Mouse (Mus musculus) limb, embryonic 11.5 days (tissue): Measurements from ENCODE around the gene Akap2. TPM values are rescaled to one million over a fixed set of nuclear protein-coding genes. Genes with fewer than 3 reads are reported as not detected.

ENCODE experiments used
- ATAC-seq: fragments of 200-750 bp; cut with Nextera tagmentation; 2 replicates; pipeline ENCODE4 v1.8.0; 2017; ENCODE audit warnings: low read depth; ENCODE audit not compliant: insufficient number of reproducible peaks, low FRiP score, low TSS enrichment
- DNase-seq: peaks from one replicate; pipeline ENCODE4 v3.0.0-alpha.2; 2015; ENCODE audit warnings: low spot score
- H3K27ac ChIP-seq: fragments of 300-500 bp; sonication (generic); replicated peaks from 2 replicates; pipeline ENCODE4 v1.5.1; 2014; ENCODE audit warnings: low read depth, mild to moderate bottlenecking, low read length
- H3K27me3 ChIP-seq: fragments of 300-500 bp; sonication (generic); 2 replicates; pipeline ENCODE4 v1.6.1; 2014; ENCODE audit warnings: mild to moderate bottlenecking, low read length, mixed read lengths; ENCODE audit not compliant: control insufficient read depth, insufficient read depth
- H3K36me3 ChIP-seq: fragments of 300-500 bp; sonication (generic); 2 replicates; pipeline ENCODE4 v1.6.1; 2014; ENCODE audit warnings: mild to moderate bottlenecking, low read length, moderate library complexity, mixed read lengths; ENCODE audit not compliant: control insufficient read depth, insufficient read depth
- H3K4me1 ChIP-seq: fragments of 300-500 bp; sonication (generic); 2 replicates; pipeline ENCODE4 v1.6.1; 2014; ENCODE audit warnings: low read length, mixed read lengths; ENCODE audit not compliant: control insufficient read depth, insufficient read depth
- H3K4me2 ChIP-seq: fragments of 300-500 bp; sonication (generic); 2 replicates; pipeline ENCODE4 v1.6.1; 2014; ENCODE audit warnings: low read depth, mild to moderate bottlenecking, moderate library complexity; ENCODE audit not compliant: severe bottlenecking
- H3K4me3 ChIP-seq: fragments of 300-500 bp; sonication (generic); 2 replicates; pipeline ENCODE4 v1.5.1; 2014; ENCODE audit warnings: low read depth, low read length
- H3K9ac ChIP-seq: fragments of 300-500 bp; sonication (generic); 2 replicates; pipeline ENCODE4 v1.6.1; 2014; ENCODE audit warnings: mild to moderate bottlenecking, low read length
- H3K9me3 ChIP-seq: fragments of 300-500 bp; sonication (generic); 2 replicates; pipeline ENCODE4 v1.6.1; 2016; ENCODE audit warnings: low read length; ENCODE audit not compliant: control insufficient read depth
- WGBS: fragments of 180-500 bp; shearing (Covaris S2); extraction: QIAGEN DNeasy Blood & Tissue Kit; methylation state at CpG from one replicate; pipeline ENCODE4 v1.1.7; 2014; 5-methylcytosine and 5-hydroxymethylcytosine counted together
- polyA plus RNA-seq: library from polyadenylated mRNA; unstranded; fragments of >200 nt; fragmentation: Nextera tagmentation; extraction: Ambion mirVana; gene quantifications from 2 replicates; pipeline ENCODE4 v1.2.1, GENCODE M21; 2014

Gene Akap2
- polyA plus RNA-seq, 1 experiment from 2014 or later, result 32.8 TPM

GRCm38 (mm10) chr4:57798286-57799018 lies 81.0 kb downstream of the Akap2 start:
- DNase-seq (no peak), ATAC-seq (no peak)
- no peak overlapping the region for H3K9ac ChIP-seq
- no peak overlapping the region for H3K4me2 ChIP-seq
- H3K36me3 ChIP-seq, result no peaks in the 10 kb centered on the region; the same call in 1 of the 2 replicates
- 60% methylated on average over 10 of the region's 10 CpGs for WGBS
- peaks cover 6% of the 10 kb centered on the region; the same call in 1 of the 2 replicates for H3K4me1 ChIP-seq
- no peaks in the 10 kb centered on the region for H3K9me3 ChIP-seq
- no peak overlapping the region for H3K27ac ChIP-seq
- no peak overlapping the region for H3K4me3 ChIP-seq
- no peaks in the 10 kb centered on the region for H3K27me3 ChIP-seq

DNA sequence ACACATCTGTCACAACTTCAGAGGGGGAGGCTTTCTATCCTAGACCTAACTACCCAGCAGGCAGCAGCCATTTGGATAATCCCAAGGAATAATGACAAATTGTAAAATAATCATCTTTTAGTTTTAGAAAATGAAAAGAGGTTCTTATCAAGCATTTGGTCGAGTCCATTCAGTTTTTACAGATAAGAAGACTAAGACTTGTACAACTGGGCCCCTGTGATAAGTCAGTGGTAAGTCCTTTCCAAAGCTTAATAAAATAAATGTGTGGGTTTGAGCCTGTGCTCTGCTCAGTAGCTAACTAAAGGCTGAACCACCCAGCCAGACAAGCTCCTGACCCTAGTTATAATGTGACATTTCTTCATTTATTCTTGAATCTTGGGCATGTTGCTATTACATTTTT lies 81.8 kb downstream of the Akap2 start:
- DNase-seq (no peak), ATAC-seq (no peak)
- no peaks in the 10 kb centered on the region for H3K9me3 ChIP-seq
- no peaks in the 10 kb centered on the region for H3K27me3 ChIP-seq
- WGBS, result 67% methylated on average over 1 of the region's 1 CpGs
- H3K36me3 ChIP-seq, result no peaks in the 10 kb centered on the region; the same call in 1 of the 2 replicates
- H3K4me3 ChIP-seq, result no peak overlapping the region
- no peak overlapping the region for H3K27ac ChIP-seq
- no peak overlapping the region for H3K9ac ChIP-seq
- no peak overlapping the region for H3K4me2 ChIP-seq
- peaks cover 6% of the 10 kb centered on the region; the same call in 1 of the 2 replicates for H3K4me1 ChIP-seq

GRCm38 (mm10) chr4:57801239-57801638 lies 83.8 kb downstream of the Akap2 start:
- Histone ChIP-seq H3K4me1 (0 out of 2 replicates have a peak, but pooled peaks cover 3% of the 10 kb centered on the region), H3K9ac (no peak overlapping the region), H3K36me3 (no peaks in the 10 kb centered on the region; the same call in 1 of the 2 replicates), H3K27ac (no peak overlapping the region), H3K9me3 (no peaks in the 10 kb centered on the region), H3K27me3 (no peaks in the 10 kb centered on the region), H3K4me2 (no peak overlapping the region), H3K4me3 (no peak overlapping the region)
- 76% methylated on average over 7 of the region's 7 CpGs for WGBS
- DNase-seq (no peak), ATAC-seq (no peak)

- no peak overlapping the region for H3K9ac ChIP-seq
- DNase-seq (no peak), ATAC-seq (no peak)
- no peak overlapping the region for H3K4me2 ChIP-seq
- H3K4me1 ChIP-seq, result 0 out of 2 replicates have a peak, but pooled peaks cover 3% of the 10 kb centered on the region
- WGBS, result 94% methylated on average over 5 of the region's 5 CpGs
- H3K27me3 ChIP-seq, result no peaks in the 10 kb centered on the region
- no peak overlapping the region for H3K4me3 ChIP-seq
- H3K27ac ChIP-seq, result no peak overlapping the region
- no peaks in the 10 kb centered on the region; the same call in 1 of the 2 replicates for H3K36me3 ChIP-seq
- H3K9me3 ChIP-seq, result no peaks in the 10 kb centered on the region
Measured at GRCm38 (mm10) chr4:57801986-57802385, 84.5 kb downstream of the Akap2 start.

DNA sequence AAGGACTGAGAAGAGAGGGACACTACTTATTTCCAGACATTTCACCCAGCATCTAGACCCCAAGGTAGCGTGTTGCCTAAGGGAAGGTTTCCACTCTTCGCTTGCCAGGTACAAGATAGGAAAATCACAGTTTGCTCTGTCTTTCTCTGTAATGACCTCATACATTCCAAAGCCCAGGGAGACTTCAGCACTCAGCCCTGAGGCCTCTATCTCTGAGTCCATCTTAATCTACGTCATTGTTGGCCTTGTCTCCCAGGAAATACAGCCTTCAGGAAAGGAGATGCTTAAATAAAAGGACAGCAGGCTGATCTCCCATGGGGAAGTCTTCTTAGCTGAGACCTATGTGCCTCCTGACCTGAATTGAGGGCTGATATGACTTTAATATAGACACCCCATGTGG lies 85.0 kb downstream of the Akap2 start:
- no peaks in the 10 kb centered on the region for H3K9me3 ChIP-seq
- no peak overlapping the region for H3K4me3 ChIP-seq
- H3K4me1 ChIP-seq, result 0 out of 2 replicates have a peak, but pooled peaks cover 3% of the 10 kb centered on the region
- no peak overlapping the region for H3K4me2 ChIP-seq
- 87% methylated on average over 3 of the region's 3 CpGs for WGBS
- no peaks in the 10 kb centered on the region for H3K27me3 ChIP-seq
- DNase-seq (no peak), ATAC-seq (no peak)
- no peak overlapping the region for H3K27ac ChIP-seq
- H3K36me3 ChIP-seq, result no peaks in the 10 kb centered on the region; the same call in 1 of the 2 replicates
- H3K9ac ChIP-seq, result no peak overlapping the region

GRCm38 (mm10) chr4:57804902-57805301 lies 87.4 kb downstream of the Akap2 start:
- Histone ChIP-seq H3K9ac (no peak overlapping the region), H3K36me3 (no peaks in the 10 kb centered on the region; the same call in 1 of the 2 replicates), H3K4me2 (no peak overlapping the region), H3K9me3 (no peaks in the 10 kb centered on the region), H3K27me3 (no peaks in the 10 kb centered on the region), H3K27ac (no peak overlapping the region), H3K4me3 (no peak overlapping the region), H3K4me1 (no peaks in the 10 kb centered on the region)
- no peak for DNase-seq
- no peak for ATAC-seq
- 86% methylated on average over 6 of the region's 6 CpGs for WGBS

DNA sequence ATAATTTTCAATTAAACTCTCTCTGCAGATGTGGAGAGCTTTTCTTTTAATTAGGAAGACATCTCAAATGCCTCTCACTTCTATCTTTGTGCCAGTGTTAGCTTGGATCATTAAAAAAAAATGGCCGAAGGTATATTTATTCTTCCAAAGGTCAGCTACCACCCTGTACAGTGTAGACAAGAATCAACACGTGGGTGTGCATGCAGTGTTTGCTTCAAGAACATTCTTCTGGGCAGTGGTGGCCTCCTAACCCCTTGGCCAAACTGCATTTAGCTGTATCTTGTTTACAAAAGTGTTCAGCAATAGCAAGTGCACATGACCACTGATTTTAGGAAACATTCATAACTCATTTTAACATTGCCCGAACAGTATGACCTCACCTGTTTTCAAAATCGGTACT lies 92.0 kb downstream of the Akap2 start:
- Histone ChIP-seq H3K36me3 (no peaks in the 10 kb centered on the region), H3K27ac (no peak overlapping the region), H3K27me3 (no peaks in the 10 kb centered on the region), H3K9me3 (no peaks in the 10 kb centered on the region), H3K4me2 (no peak overlapping the region), H3K4me3 (no peak overlapping the region), H3K9ac (no peak overlapping the region), H3K4me1 (peaks cover 9% of the 10 kb centered on the region; the same call in 1 of the 2 replicates)
- ATAC-seq, result no peak
- 88% methylated on average over 4 of the region's 4 CpGs for WGBS
- DNase-seq, result no peak

DNA sequence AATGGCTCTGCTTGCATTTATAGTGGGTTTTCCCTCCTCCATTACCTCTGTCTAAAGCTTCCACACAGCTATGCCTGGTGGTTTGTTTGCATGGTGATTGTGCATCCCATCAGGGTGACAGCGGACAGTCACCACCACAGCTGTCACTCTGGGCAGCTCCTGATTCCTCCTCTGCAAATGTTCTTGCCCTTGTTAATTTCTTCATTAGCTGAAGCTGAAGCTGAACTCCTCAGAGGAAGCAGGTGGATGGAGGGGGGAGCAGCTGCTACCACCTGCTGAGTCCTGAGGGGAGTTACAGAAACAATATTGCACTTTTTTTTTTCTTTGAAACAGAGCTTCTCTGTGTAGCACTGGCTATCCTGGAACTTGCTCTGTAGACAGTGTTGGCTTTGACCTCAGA lies 94.6 kb downstream of the Akap2 start:
- Histone ChIP-seq H3K27me3 (no peaks in the 10 kb centered on the region), H3K4me3 (no peak overlapping the region), H3K4me1 (peaks cover 9% of the 10 kb centered on the region; the same call in 1 of the 2 replicates), H3K9ac (no peak overlapping the region), H3K4me2 (no peak overlapping the region), H3K27ac (no peak overlapping the region), H3K36me3 (no peaks in the 10 kb centered on the region), H3K9me3 (no peaks in the 10 kb centered on the region)
- WGBS, result 93% methylated on average over 1 of the region's 1 CpGs
- DNase-seq, result no peak
- no peak for ATAC-seq
